Mouse (Mus musculus) layer of hippocampus, adult 2 months (tissue): ENCODE results near the gene Wdfy2. TPM values are rescaled to one million over a fixed set of nuclear protein-coding genes. Genes with fewer than 3 reads are reported as not detected.
A peak's percentile ranks its signal among the peaks of the same experiment; 100 is the strongest.
"Not testable (repeated sequence)": the region's sequence is repeated elsewhere in the genome, so short reads cannot be mapped to it uniquely, and the experiment has no call there.

ENCODE experiments used
- DNase-seq, 2 experiments: peaks; one replicate each; pipeline ENCODE4 v3.0.0; 2022; ENCODE audit warnings: low spot score in 2 of 2
- H3K27ac ChIP-seq: fragments of 200-600 bp; 2 replicates; pipeline ENCODE4 v1.8.1; 2022
- H3K4me3 ChIP-seq: fragments of 200-600 bp; 2 replicates; pipeline ENCODE4 v1.8.1; 2022; ENCODE audit warnings: mild to moderate bottlenecking
- CTCF ChIP-seq: fragments of 200-600 bp; conservative IDR thresholded peaks from 2 replicates; pipeline ENCODE4 v1.8.1; 2022; ENCODE audit warnings: antibody characterized with exemption, mild to moderate bottlenecking, moderate library complexity
- total RNA-seq, 2 experiments: library from RNA; stranded (reverse); gene quantifications; 2 replicates each; pipeline ENCODE4 v1.2.3; 2021

The Wdfy2 gene
- total RNA-seq, 2 experiments from 2014 or later = 15.2 to 16.5 TPM

DNA sequence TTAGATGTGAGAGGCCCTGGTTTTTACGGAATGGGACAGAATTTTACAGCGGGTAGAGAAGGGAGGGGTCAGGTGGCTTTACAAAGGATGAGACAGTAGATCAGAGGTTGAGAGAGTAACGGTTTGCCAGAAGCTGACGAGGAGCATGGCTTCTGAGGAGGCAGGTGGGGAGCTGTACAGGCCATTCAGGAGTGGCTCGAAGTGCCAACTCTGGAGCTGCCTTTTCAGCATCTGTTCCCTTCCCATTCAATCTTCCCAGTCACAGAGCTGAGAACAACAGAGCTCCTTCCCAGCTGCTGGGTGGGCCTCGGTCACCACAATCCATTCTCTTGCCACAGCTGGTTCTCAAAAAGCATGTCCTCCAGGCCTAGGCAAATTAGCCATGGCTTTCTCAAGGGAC, 8.2 kb upstream of the Wdfy2 start:
- Histone ChIP-seq H3K4me3 (no peak overlapping the region), H3K27ac (no peak overlapping the region)
- DNase-seq = no peak
- no peak for TF ChIP-seq CTCF

DNA sequence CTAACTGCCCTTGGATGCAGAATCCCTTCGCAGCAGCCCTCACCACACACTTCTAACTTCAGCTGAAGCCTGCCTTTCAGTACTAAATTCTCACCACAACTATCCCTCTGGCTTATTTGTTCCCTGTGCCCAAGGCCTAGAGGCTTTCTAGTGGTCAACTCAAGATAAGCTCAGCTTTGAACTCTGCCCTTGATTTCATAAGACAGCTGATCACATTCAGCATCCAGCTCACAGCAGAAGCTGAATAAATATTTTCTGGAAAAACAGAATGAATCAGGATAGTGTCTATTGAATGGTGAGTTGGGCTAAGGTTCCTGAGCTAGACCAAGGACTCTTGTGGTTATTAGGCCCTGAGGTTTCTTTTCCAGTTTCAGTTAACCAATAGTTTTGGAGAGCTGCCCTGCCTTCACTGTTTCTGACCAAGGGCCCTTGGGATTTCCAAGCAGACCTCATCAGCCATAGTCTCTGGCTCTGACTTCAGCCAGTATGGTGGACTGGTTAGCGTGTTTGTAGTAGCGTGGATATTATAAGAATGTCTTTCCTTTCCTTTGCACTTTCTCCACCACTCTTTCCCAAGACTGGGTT, 5.7 kb upstream of the Wdfy2 start:
- no peak for TF ChIP-seq CTCF
- DNase-seq = no peak
- H3K27ac ChIP-seq = no peak overlapping the region
- H3K4me3 ChIP-seq = no peak overlapping the region

DNA sequence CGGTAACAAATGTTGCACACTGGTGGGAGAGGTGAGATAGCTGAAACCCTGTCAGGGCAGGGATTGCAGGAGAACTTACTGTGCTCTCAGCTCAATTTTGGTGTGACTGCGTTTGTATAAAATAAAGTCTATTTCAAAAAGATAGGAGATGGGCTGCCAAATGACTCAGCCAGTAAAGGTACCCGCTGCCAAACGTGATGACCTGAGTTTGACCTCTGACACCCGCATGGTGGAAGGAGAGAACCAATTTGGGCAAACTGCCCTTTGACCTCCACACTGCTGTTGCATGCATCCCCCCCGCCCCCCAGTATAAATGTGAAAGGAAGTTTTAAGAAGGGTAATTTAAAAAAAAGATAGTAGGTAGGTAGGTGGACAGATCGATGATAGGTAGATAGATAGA, 4.4 kb upstream of the Wdfy2 start:
- Histone ChIP-seq H3K27ac (no peak overlapping the region), H3K4me3 (no peak overlapping the region)
- no peak for DNase-seq
- TF ChIP-seq CTCF = no peak

DNA sequence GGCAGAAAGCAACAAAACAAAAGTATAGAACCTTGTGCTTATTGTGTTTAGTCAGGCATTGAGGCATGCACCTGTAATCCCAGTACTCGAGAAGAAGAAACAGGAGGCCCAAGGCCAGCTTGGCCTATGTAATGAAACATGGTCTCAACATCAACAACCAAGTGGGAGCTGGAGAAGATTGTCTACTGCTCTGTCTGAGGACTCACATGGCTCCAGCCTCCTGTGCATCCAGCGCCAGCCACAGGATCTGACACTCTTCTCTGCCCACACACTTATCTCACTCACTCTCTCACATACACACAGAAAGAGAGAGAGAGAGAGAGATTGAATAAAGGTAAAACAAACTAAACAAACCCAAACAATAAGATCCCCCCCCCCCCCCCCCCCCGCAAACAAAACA, 3.9 kb upstream of the Wdfy2 start:
- no peak overlapping the region for H3K27ac ChIP-seq
- DNase-seq = no peak
- TF ChIP-seq CTCF = no peak
- no peak overlapping the region for H3K4me3 ChIP-seq

DNA sequence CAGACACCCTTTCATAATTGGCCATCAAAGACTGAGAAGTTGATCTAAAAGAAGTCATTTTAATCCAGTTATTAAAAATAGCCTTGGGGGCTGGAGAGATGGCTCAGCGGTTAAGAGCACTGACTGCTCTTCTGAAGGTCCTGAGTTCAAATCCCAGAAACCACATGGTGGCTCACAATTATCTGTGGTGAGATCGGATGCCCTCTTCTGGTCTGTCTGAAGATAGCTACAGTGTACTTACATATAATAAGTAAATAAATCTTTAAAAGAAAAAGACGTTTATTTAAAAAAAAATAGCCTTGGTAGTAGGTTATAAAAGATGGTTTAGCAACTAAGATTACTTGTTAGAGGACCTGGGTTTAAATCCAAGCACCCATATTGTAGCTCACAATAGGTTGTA, 1.7 kb upstream of the Wdfy2 start:
- peak; percentile 52 for TF ChIP-seq CTCF
- H3K27ac ChIP-seq, H3K4me3 ChIP-seq, DNase-seq: not testable (repeated sequence)

DNA sequence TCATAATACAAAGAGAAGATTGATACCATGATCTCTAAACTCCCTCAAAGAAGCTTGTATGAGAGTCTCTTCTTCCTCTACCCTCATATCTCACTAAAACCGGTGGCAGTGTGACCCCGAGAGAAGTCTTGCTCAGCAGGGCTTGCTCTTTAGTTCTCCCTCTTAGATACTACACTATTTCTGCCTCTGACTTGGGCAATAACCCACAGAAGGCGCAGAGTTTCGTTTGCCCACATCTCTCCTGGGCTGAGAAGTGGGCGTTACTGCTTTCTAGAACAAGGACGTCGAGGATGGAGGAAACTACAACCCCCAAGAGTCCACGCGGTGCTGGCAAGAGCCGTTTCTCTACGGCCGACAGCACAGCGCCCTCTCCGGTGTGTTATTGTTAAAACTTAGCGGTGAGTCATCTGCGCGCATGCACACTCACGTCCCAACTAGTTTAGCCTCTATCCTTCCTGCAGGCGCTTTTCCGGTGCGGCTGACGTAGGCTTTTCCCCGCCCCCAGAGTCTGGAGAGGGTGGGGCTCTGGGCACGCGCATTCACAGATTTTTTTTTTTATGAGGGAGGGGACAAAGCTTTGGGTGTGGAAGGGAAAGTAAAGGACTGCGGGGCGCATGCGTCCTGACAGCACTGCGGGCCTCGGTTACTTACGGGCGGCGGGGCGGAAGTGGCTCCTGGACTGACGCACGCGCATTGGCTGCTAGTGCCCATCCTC, 395 bp upstream of the Wdfy2 start:
- DNase-seq = peak; percentile 97 to 100
- H3K27ac ChIP-seq = peak overlapping the region; percentile 82
- TF ChIP-seq CTCF = peak; percentile 92
- peak overlapping the region; percentile 99 for H3K4me3 ChIP-seq

DNA sequence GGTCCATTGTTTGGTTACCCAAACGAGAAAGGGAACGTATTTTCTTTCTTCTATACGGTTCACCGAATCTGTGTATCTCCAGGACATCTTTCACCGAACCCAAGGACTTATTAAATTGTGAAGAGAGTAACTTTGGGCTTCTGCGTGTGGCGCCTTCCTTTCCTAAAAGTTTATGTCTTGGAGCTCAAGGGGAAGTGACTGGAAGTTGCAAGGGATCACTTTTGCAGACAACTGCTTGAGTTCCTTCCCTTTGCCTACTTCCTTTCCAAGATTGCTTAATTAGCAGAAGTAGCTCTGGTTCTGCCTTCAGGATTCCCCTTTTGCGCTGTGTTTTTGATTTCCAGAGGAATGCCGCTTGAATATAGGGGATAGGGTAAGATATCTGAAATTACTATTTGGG, 858 bp downstream of the Wdfy2 start:
- Histone ChIP-seq H3K27ac (peak overlapping the region; percentile 90), H3K4me3 (peak overlapping the region; percentile 99)
- no peak for TF ChIP-seq CTCF
- DNase-seq = no peak

DNA sequence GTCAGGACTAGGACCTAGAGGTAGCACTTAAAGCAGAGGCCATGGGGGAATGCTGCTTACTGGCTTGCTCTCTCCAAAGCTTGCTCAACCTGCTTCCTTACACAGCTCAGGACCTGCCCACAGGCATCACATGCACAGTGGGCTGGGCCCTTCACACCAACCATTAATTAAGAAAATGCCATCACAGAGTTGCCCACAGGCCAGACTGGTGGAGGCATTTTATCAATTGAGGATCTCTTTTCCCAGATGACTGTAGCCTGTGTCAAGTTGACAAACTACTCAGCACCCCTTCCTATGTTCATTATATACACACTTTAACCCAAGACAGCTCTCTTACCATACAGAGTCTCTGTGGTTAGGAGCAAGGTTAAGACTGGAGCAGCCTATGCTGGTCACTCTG, 4.2 kb downstream of the Wdfy2 start:
- DNase-seq = no peak
- no peak overlapping the region for H3K4me3 ChIP-seq
- no peak for TF ChIP-seq CTCF
- H3K27ac ChIP-seq = no peak overlapping the region

DNA sequence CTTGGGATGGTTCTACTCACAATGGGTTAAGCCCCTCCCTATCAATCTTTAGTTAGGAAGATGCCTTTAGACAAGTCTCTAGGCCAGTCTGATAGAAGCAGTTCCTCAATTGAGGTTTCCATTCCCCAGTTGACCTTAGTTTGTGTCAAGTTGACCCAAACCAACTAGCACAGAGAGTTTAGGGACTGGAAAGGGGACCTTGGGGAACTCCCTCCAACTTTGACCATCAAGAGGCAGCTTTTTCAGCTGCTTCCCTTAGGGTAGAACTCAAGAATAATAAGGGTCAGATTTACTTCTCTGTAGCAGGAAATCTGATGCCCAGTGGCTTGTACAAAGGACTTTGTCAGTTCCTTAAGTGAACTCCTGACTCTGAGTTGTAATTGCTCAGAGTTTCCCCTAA, 5.0 kb downstream of the Wdfy2 start:
- no peak overlapping the region for H3K27ac ChIP-seq
- TF ChIP-seq CTCF = no peak
- no peak overlapping the region for H3K4me3 ChIP-seq
- no peak for DNase-seq

DNA sequence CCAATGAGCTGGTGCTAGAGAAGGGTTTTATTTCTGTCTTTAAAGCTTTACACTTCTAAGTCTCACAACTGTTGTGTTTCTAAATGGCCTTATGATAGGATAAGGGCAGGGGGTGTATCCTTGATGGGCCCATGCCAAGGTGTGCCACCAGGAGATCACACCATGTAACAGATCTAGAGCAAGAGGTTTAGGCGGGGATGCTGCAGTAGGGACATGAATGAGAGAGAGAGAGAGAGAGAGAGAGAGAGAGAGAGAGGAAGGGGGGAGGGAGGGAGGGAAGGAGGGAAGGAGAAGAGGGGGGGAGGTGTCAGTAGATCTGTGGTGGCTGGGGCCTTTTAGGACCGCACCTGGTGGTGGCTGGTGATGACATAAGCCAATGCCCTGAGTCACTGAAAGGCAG, 5.5 kb downstream of the Wdfy2 start:
- no peak for TF ChIP-seq CTCF
- no peak for DNase-seq
- Histone ChIP-seq H3K27ac (no peak overlapping the region), H3K4me3 (no peak overlapping the region)

DNA sequence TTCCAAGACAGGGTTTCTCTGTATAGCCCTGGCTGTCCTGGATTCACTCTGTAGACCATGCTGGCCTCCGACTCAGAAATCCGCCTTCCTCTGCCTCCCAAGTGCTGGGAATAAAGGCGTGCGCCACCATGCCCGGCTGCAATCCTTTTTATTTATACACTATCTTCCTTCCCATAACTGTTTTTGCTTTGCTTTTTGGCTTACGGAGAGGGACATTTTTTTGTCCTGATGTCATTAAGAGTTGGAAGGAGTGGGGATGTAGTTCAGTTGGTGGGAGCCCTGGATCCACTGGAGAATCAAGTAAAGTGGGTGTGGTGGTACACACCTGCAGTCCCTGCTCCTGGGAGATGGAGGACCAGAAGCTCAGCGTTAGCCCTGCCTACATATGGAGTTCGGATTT, 6.7 kb downstream of the Wdfy2 start:
- DNase-seq = no peak
- no peak overlapping the region for H3K4me3 ChIP-seq
- no peak for TF ChIP-seq CTCF
- H3K27ac ChIP-seq = no peak overlapping the region

DNA sequence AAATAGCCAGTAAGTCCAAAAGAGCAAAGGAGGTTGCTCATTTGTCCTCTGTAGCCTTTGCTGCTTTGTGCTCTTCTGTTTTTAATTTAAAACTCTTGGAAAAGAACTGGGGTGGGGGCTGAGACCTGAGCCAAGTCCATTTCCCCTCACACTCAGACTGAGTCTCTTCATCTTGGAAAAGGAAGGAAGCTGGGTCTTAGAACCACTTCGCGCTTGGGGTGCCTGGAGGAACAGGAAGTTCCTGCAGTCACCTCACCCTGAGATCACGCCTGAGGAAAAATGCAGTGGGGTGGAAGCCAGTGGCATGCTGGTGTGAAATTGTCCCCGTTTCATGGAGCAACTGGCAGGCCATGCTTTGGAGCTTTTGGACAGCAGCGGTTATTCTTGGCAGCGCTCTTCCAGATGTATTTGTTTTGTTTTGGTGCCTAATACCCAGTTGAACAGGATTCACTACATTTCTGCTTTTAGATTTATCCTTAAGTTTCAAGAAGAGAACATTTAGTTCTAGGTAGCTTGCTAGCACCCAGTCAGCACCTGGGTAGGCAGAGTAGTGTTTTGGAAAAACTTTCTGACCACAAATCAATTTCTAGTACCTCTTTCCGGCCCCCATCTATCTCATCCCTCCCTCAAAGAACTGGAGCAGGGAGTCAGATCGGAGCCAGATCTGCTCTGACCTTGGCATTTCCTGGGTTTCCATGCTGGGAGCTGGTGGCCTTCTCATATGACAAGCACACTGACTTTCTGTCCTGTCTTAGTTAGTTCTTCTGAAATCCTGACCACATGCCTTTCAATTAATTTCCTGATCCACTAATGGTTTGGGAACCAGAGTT, 7.7 kb downstream of the Wdfy2 start:
- peak overlapping the region; percentile 41; the same call in 1 of the 2 replicates for H3K27ac ChIP-seq
- TF ChIP-seq CTCF = no peak
- DNase-seq = no peak

DNA sequence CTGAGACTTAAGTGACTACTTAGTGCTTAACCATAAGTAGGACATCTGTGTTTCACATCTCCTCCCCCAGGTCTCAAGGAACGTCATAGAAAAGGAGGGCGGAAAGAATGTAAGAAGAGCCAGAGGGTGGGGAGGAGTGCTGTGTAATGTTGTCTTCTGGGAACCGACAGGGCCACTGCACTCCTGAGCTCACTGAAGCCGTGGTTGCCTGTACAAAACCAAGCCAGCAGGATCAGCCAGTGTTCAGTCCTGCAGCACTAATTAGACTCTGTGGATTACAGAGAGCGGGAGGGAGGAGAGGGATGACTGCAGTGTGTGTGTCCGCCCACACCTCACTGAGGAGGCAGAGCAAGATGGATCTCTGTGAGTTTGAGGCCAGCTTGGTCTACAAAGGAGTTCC, 13.5 kb downstream of the Wdfy2 start:
- DNase-seq = peak in 1 of 2 experiments; percentile 40
- H3K27ac ChIP-seq = peak overlapping the region; percentile 67
- TF ChIP-seq CTCF = no peak
- no peak overlapping the region for H3K4me3 ChIP-seq

More for the DNA sequence above, 7.7 kb downstream of the Wdfy2 start:
- no peak overlapping the region for H3K4me3 ChIP-seq
